Mouse (Mus musculus): Measurements from ENCODE around the gene Fbxo17. TPM values are rescaled to one million over a fixed set of nuclear protein-coding genes. Genes with fewer than 3 reads are reported as not detected.
"Not testable (repeated sequence)": the region's sequence is repeated elsewhere in the genome, so short reads cannot be mapped to it uniquely, and the experiment has no call there.

Fbxo17 gene
- polyA plus RNA-seq (2015; fragmentation: Nextera tagmentation; extraction: Ambion mirVana): 1.1 and 1.3 TPM in 2 replicates

DNA sequence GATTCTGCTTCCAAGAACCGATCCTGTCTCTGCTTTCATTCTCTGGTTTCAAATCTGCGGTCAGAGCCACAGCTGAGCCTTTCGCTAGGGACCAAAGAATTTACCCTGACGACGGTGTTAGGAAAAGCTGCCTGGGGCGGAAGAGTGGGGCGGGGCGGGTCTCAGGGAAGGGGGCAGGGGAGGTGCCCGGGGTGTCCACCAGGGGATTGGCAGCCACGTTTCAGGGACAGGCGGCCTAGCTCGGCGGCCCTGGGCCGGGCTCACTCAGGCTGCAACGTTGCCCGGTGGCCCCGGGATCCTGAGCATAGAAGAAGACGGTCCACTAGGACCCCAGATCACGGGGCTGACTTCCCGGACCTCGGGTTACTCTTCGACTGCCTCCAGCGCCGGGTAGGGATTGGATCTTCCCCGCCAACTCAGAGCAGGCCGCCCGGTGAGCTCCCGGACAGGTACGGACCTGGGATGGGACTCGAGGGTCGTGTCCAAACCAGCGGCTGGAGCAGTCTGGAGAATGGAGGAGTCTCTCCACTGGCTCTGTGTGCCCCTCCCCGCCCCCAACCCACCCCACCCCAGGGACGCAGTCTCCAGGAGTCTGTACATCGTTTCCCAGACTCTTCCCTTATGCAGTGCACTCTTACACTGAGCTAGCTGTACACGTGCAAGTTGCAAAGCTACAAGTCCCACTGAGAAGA lies at the start of gene Fbxo17:
Gene Fbxo17 (plus strand): TSS at position 215 of the 692 bp plus-strand sequence.
- Histone ChIP-seq H3K9ac (peak within 1 kb of the TSS; percentile 12; the same call in 1 of the 2 replicates), H3K36me3 (replicated peaks) (no peaks in the 10 kb centered on the region), H3K9me3 (replicated peaks) (no peaks in the 10 kb centered on the region), H3K4me3 (replicated peaks) (peak within 1 kb of the TSS; percentile 46), H3K27me3 (peaks cover 32% of the 10 kb centered on the region), H3K4me2 (peak within 1 kb of the TSS; percentile 65), H3K27ac (replicated peaks) (no peak within 1 kb of the TSS), H3K4me1 (replicated peaks) (no peaks in the 10 kb centered on the region)
- 4% methylated on average over 36 of the region's 36 CpGs for WGBS (ENCODE audit: insufficient replicate concordance)
- ATAC-seq (ENCODE audit: insufficient read depth): no peak

DNA sequence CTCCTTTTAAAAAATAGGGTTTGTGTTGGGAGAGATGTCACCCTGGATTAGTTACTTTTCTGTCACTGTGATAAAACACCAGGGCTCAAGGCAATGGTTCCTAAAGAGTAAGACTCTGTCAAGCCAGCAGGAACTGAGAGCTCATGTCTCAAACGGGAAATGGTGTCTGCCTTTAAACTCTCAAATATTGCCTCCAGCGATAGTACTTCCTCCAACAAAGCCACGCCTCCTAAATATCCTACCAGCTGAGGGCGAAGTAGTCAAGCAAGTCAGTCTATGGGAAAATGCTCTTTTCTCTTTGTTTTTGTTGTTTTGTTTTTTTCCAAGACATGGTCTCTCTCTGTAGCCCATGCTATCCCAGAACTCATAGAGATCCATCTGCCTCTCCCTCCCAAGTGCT lies 45.4 kb upstream of the Fbxo17 start:
- H3K9me3 ChIP-seq (replicated peaks): no peaks in the 10 kb centered on the region
- H3K4me3 ChIP-seq (replicated peaks): no peak overlapping the region
- WGBS (ENCODE audit: insufficient replicate concordance): 17% methylated on average over 4 of the region's 4 CpGs
- no peak overlapping the region for H3K27ac ChIP-seq (replicated peaks)
- no peak overlapping the region for H3K9ac ChIP-seq
- no peak for ATAC-seq (ENCODE audit: insufficient read depth)
- H3K27me3 ChIP-seq: no peaks in the 10 kb centered on the region; the same call in 1 of the 2 replicates
- no peaks in the 10 kb centered on the region for H3K4me1 ChIP-seq (replicated peaks)
- no peaks in the 10 kb centered on the region for H3K36me3 ChIP-seq (replicated peaks)
- H3K4me2 ChIP-seq: no peak overlapping the region

DNA sequence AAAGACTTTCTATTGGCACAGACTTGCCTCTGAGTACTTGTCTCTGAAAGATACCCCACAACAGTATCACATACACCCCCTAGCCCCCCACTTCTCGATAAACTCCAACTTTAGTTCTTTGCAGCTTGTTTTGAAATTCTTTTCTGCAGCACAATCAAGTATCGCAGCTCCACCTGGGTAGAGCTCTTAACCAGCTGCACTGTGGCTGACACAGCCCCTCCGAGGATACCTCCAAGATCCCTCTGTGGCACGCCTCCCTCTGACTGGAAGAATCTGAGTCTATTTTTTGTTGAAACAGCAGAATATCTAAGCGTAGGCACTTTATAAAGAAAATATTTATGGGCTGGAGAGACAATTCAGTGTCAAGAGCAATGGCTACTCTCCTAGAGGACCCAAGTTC lies 44.3 kb upstream of the Fbxo17 start:
- Histone ChIP-seq H3K9me3 (replicated peaks) (no peaks in the 10 kb centered on the region), H3K4me2 (no peak overlapping the region), H3K4me3 (replicated peaks) (no peak overlapping the region), H3K9ac (no peak overlapping the region), H3K36me3 (replicated peaks) (no peaks in the 10 kb centered on the region), H3K27ac (replicated peaks) (no peak overlapping the region), H3K27me3 (no peaks in the 10 kb centered on the region), H3K4me1 (replicated peaks) (no peaks in the 10 kb centered on the region)
- no peak for ATAC-seq (ENCODE audit: insufficient read depth)
- 63% methylated on average over 5 of the region's 5 CpGs for WGBS (ENCODE audit: insufficient replicate concordance)

DNA sequence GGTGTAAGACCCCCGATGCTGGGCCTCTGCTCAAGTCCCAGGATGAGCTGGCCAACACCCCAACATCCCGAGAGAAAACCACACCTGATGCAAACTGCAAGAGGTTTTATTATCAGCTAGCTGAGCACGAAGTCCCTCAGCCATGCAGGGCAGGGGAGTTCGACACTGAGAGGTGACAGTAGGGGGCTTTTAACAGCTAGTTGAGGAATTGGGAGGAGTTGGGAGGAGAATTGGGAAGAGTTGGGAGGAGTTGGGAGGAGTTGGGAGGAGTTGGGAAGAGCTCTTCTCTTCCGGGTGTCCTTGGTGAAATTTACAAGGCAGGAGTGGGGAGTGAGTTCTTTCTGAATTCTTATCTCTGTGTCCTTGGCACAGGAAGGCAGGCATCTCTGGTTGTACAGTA lies 43.8 kb upstream of the Fbxo17 start:
- H3K27ac ChIP-seq (replicated peaks); H3K9ac ChIP-seq; ATAC-seq (ENCODE audit: insufficient read depth); H3K4me2 ChIP-seq; H3K9me3 ChIP-seq (replicated peaks); H3K27me3 ChIP-seq; H3K4me1 ChIP-seq (replicated peaks); H3K4me3 ChIP-seq (replicated peaks); H3K36me3 ChIP-seq (replicated peaks): not testable (repeated sequence)
- WGBS (ENCODE audit: insufficient replicate concordance): 57% methylated on average over 5 of the region's 5 CpGs

DNA sequence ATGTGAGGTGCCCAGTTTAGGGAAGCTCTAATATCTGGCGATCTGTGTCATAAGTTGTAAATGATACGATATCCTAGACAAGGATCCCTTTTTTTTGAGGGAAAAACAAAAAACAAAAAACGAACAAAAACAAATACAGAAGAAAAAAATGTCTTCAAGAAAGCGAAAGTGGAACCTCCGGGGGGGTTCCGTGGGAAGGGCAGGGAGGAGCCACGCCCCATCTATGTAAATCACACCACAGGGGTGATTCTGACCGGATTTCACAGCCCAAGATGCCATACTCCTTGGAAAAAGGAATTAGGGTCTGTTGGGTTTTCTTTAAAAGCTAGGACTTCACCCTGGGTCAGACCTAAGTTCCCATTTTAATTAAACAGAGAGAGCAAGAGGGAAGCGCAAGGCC lies 41.6 kb upstream of the Fbxo17 start:
- Histone ChIP-seq H3K9me3 (replicated peaks) (no peaks in the 10 kb centered on the region), H3K4me3 (replicated peaks) (no peak overlapping the region), H3K4me2 (no peak overlapping the region), H3K27ac (replicated peaks) (no peak overlapping the region), H3K36me3 (replicated peaks) (no peaks in the 10 kb centered on the region), H3K9ac (no peak overlapping the region), H3K4me1 (replicated peaks) (no peaks in the 10 kb centered on the region), H3K27me3 (no peaks in the 10 kb centered on the region)
- WGBS (ENCODE audit: insufficient replicate concordance): 52% methylated on average over 9 of the region's 9 CpGs
- ATAC-seq (ENCODE audit: insufficient read depth): no peak

DNA sequence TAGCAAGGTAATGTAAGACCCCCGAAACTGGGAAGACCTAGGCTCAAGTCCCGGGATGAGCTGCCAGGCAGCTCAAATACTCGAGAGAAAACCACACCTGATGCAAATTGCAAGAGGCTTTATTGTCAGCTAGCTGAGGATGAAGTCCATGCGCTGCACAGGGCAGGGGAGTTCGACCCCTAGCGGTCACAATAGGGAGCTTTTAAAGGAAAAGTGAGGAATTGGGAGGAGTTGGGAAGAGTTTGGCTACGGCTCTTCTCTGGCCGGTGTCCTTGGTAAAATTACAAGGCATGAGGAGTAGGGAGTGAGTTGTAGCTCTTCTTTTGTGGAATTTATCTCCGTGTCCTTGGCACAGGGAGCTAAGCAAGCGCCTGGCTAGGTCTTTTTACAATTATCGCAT lies 40.9 kb upstream of the Fbxo17 start:
- no peak for ATAC-seq (ENCODE audit: insufficient read depth)
- Histone ChIP-seq H3K9me3 (replicated peaks) (no peaks in the 10 kb centered on the region), H3K27me3 (no peaks in the 10 kb centered on the region), H3K4me2 (no peak overlapping the region), H3K36me3 (replicated peaks) (no peaks in the 10 kb centered on the region), H3K9ac (no peak overlapping the region), H3K4me1 (replicated peaks) (no peaks in the 10 kb centered on the region), H3K4me3 (replicated peaks) (no peak overlapping the region), H3K27ac (replicated peaks) (no peak overlapping the region)
- WGBS (ENCODE audit: insufficient replicate concordance): 37% methylated on average over 11 of the region's 11 CpGs

DNA sequence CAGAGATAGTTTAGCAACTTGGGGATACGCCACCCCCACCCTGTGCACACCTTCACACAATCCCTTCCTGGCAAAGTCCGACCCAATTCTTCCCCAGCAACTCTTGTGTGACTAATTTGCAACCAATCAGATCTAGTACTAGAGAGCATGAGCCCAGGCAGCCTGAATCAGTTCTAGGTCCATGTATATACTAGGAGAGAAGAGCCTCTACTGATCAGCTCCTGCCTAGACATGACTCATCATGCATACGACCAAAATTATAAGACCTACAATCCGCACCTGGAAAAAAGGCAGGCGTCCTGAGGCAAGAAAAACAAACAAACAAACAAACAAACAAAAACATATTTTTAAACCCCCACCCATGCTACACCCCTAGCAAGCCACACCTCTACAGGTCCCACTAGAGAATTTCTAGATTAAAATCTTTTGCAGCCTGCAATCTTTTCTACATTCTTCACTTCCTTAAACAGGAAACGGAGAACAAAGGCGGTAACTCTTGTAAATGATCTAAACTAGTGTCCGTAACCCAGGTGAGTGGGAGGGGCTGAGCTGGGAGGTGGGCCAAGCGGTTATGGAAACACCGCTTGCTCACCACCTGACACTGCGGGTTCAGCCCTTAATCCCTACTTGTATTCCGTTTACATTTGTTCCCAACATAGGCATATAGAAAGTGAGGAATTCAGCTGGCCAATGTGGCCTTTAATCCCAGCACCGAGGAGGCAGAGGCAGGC lies 39.6 kb upstream of the Fbxo17 start:
- no peak overlapping the region for H3K4me2 ChIP-seq
- H3K9ac ChIP-seq: no peak overlapping the region
- no peaks in the 10 kb centered on the region for H3K4me1 ChIP-seq (replicated peaks)
- WGBS (ENCODE audit: insufficient replicate concordance): 59% methylated on average over 13 of the region's 13 CpGs
- H3K27ac ChIP-seq (replicated peaks): no peak overlapping the region
- no peak overlapping the region for H3K4me3 ChIP-seq (replicated peaks)
- H3K27me3 ChIP-seq: no peaks in the 10 kb centered on the region
- no peak for ATAC-seq (ENCODE audit: insufficient read depth)
- no peaks in the 10 kb centered on the region for H3K36me3 ChIP-seq (replicated peaks)
- H3K9me3 ChIP-seq (replicated peaks): no peaks in the 10 kb centered on the region

DNA sequence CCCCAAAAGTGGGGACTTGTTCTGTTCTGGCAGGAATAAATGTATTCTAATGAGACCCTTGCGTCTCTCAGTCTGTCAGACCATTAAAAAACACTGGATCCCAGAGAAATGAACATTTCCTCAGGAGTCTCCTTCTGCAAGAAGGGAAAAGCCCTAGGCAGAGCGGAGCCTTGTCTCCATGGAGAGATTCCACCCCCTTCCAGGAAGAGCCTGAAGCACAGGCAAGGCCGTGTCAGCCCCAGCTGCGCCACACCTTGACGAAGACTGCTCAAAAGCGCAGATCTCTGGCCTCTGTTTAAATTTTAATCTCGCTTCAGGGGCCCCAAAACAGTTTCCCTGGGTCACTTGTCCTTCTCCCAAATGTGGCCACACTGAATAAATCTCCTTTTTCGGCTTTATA lies 39.0 kb upstream of the Fbxo17 start:
- Histone ChIP-seq H3K27ac (replicated peaks) (no peak overlapping the region), H3K4me3 (replicated peaks) (no peak overlapping the region), H3K4me1 (replicated peaks) (no peaks in the 10 kb centered on the region), H3K27me3 (no peaks in the 10 kb centered on the region), H3K36me3 (replicated peaks) (no peaks in the 10 kb centered on the region), H3K9ac (no peak overlapping the region), H3K4me2 (no peak overlapping the region), H3K9me3 (replicated peaks) (no peaks in the 10 kb centered on the region)
- no peak for ATAC-seq (ENCODE audit: insufficient read depth)
- WGBS (ENCODE audit: insufficient replicate concordance): 73% methylated on average over 8 of the region's 8 CpGs

DNA sequence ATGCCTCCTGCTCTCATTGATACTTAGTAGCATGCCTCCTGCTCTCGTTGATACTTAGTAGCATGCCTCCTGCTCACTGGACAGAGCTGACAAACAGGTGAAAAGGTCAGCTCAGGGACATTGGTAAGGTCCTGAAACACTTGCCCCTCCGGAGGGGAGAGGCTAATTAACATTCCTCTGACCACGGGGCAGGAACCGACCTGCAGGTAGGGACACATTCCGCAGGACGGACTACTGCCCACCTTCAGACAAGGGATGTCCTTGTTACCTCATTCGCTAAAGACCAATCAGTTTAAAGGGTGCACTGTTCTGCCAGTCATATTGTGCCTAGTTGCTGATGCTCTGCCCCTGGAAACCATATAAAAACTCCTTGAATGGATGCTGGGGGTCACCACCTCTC lies 25.5 kb upstream of the Fbxo17 start:
- Histone ChIP-seq H3K36me3 (replicated peaks) (no peaks in the 10 kb centered on the region), H3K27ac (replicated peaks) (no peak overlapping the region), H3K4me1 (replicated peaks) (peaks cover 5% of the 10 kb centered on the region; the same call in 1 of the 2 replicates), H3K9ac (no peak overlapping the region), H3K4me3 (replicated peaks) (no peak overlapping the region), H3K4me2 (no peak overlapping the region), H3K9me3 (replicated peaks) (no peaks in the 10 kb centered on the region), H3K27me3 (peaks cover 48% of the 10 kb centered on the region)
- WGBS (ENCODE audit: insufficient replicate concordance): 55% methylated on average over 7 of the region's 7 CpGs
- ATAC-seq (ENCODE audit: insufficient read depth): no peak

DNA sequence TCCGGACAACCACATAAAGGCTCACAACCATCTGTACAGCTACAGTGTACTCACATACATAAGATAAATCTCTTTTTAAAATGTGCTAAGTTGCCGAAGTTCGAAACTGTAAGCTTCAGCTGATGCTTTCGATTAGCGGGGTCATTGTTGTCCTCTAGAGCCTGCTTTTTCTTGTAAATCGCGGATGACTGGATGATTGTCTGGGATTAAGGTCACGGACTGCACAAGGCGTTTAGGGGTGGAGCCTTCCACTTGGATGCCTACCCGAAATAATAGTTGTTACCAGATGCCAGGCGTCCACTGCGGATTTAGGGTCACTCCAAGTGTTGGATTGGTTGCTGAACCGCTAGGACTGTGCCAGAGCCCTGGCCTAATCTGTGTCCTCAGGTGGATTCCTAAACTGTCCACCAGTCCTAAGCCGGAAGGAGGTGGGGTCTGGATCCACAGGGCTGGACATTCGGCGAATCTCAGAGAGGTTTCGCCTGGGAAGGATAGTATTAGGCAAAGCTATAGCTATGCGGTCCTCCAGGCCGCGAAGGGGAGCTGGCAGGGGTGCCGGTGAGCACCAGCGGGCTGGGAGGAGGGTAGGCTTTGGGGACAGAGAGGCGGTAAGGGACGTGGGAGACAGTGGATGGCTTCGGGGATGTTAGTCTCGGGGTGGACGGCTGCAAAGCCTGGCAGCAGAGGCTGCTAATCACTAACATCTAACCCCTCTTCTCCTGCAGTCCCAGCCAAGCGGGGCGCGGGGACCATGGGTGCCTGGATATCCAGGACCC lies 23.9 kb upstream of the Fbxo17 start, which contains the start of gene Fbxo27:
Gene Fbxo27 (plus strand): TSS at position 305 of the 776 bp plus-strand sequence.
- ATAC-seq (ENCODE audit: insufficient read depth): no peak
- WGBS (ENCODE audit: insufficient replicate concordance): 31% methylated on average over 30 of the region's 30 CpGs
- no peaks in the 10 kb centered on the region for H3K9me3 ChIP-seq (replicated peaks)
- H3K9ac ChIP-seq: no peak within 1 kb of the TSS
- H3K4me2 ChIP-seq: peak within 1 kb of the TSS; percentile 65
- peaks cover 5% of the 10 kb centered on the region; the same call in 1 of the 2 replicates for H3K4me1 ChIP-seq (replicated peaks)
- H3K27me3 ChIP-seq: peaks cover 48% of the 10 kb centered on the region
- H3K36me3 ChIP-seq (replicated peaks): no peaks in the 10 kb centered on the region
- H3K27ac ChIP-seq (replicated peaks): no peak within 1 kb of the TSS
- peak within 1 kb of the TSS; percentile 43 for H3K4me3 ChIP-seq (replicated peaks)

Data from liver, embryonic 15.5 days (tissue).